Mouse (Mus musculus): ENCODE data around the gene Acss1. TPM values are rescaled to one million over a fixed set of nuclear protein-coding genes. Genes with fewer than 3 reads are reported as not detected.

Gene Acss1
- 8.4 and 11.6 TPM in 2 replicates for polyA plus RNA-seq (2014; fragmentation: Nextera tagmentation; extraction: Ambion mirVana)

DNA sequence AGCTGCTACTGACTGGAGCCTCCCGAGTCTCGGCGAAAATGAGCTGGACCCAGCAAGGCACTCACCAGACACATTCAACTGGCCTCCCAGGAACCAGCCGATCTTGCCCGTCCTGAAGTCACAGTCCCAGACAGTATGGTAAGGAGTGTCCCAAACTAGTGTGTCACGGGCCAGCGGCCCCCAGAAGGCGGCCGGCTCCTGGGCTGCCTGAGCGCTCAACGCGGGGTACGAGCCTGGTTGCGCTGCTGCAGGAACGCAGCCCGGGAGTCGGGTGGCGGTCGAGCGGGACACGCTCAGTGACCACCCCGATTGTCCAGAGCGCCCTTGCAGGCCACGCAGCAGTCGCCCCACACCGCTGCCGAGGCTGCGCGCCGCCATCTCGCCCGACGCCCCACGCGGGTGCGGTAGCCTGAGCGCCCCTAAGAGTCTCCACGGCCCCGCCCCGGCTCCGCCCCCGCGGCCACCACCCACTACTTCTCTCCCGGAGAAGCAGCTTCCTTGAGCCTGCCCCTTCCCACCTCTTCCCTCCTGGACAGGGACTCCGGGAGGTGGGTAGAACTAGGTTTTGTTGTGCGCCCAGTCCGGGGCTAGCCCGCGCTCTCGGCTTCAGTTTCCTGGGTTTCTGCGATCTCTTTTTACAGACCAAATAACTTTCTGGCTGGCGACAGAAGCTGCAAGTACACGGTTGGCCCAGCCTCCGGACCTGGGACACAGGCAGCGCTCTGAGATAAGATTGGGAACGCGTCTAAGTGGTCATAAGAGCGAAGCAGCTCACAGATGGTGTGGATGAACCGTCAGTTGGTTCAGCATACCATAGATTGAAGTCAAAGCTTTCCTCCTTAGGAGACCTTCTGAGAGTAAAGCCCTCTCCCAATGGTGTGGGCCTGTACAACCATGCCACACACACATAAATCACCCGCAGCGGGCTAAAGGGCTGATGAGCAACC lies at the start of gene Acss1:
Gene Acss1, minus strand, starts transcription at position 681 of the 947 bp plus-strand sequence.
- peak; percentile 73 for ATAC-seq (ENCODE audit: insufficient number of reproducible peaks, insufficient read depth, low FRiP score, low read depth)
- peak within 1 kb of the TSS; percentile 98 for H3K4me2 ChIP-seq (ENCODE audit: low read length)
- H3K27ac ChIP-seq (replicated peaks in 1 of 2; ENCODE audit: control insufficient read depth in 1 of 2, insufficient read depth in 1 of 2, low read depth in 2 of 2, low read length in 2 of 2) = no peak within 1 kb of the TSS
- H3K4me1 ChIP-seq (ENCODE audit: control insufficient read depth in 2 of 2, insufficient read depth in 2 of 2, low read length in 2 of 2) = peaks cover 17 to 22% of the 10 kb centered on the region in 2 experiments
- H3K36me3 ChIP-seq (ENCODE audit: control insufficient read depth, insufficient read depth, low read length) = no peaks in the 10 kb centered on the region
- H3K9ac ChIP-seq (ENCODE audit: low read length) = peak within 1 kb of the TSS; percentile 67
- 2% methylated on average over 60 of the region's 61 CpGs for WGBS
- H3K27me3 ChIP-seq (ENCODE audit: control insufficient read depth, insufficient read depth, low read length) = no peaks in the 10 kb centered on the region
- H3K4me3 ChIP-seq (ENCODE audit: control insufficient read depth in 1 of 2, insufficient read depth in 1 of 2, low read depth in 1 of 2, low read length in 2 of 2) = peak within 1 kb of the TSS; percentile 56 to 80
- no peaks in the 10 kb centered on the region for H3K9me3 ChIP-seq (ENCODE audit: control insufficient read depth, low read length)

GRCm38 (mm10) chr2:150712167-150712674 lies 43.9 kb upstream of the Acss1 start:
- Histone ChIP-seq H3K27ac (replicated peaks in 1 of 2; ENCODE audit: control insufficient read depth in 1 of 2, insufficient read depth in 1 of 2, low read depth in 2 of 2, low read length in 2 of 2) (no peak overlapping the region), H3K9me3 (ENCODE audit: control insufficient read depth, low read length) (no peaks in the 10 kb centered on the region)
- WGBS = 80% methylated on average over 4 of the region's 4 CpGs

GRCm38 (mm10) chr2:150691481-150692170 lies 23.3 kb upstream of the Acss1 start:
- 64% methylated on average over 6 of the region's 6 CpGs for WGBS
- Histone ChIP-seq H3K9ac (ENCODE audit: low read length) (no peak overlapping the region), H3K4me1 (ENCODE audit: control insufficient read depth in 2 of 2, insufficient read depth in 2 of 2, low read length in 2 of 2) (peaks cover 3 to 5% of the 10 kb centered on the region in 2 experiments; a peak in 2 of 4 replicates), H3K27ac (replicated peaks in 1 of 2; ENCODE audit: control insufficient read depth in 1 of 2, insufficient read depth in 1 of 2, low read depth in 2 of 2, low read length in 2 of 2) (no peak overlapping the region), H3K4me2 (ENCODE audit: low read length) (no peak overlapping the region), H3K4me3 (ENCODE audit: control insufficient read depth in 1 of 2, insufficient read depth in 1 of 2, low read depth in 1 of 2, low read length in 2 of 2) (no peak overlapping the region), H3K36me3 (ENCODE audit: control insufficient read depth, insufficient read depth, low read length) (no peaks in the 10 kb centered on the region), H3K9me3 (ENCODE audit: control insufficient read depth, low read length) (no peaks in the 10 kb centered on the region), H3K27me3 (ENCODE audit: control insufficient read depth, insufficient read depth, low read length) (peaks cover 55% of the 10 kb centered on the region)
- ATAC-seq (ENCODE audit: insufficient number of reproducible peaks, insufficient read depth, low FRiP score, low read depth) = no peak

More at GRCm38 (mm10) chr2:150712167-150712674, 43.9 kb upstream of the Acss1 start:
- Histone ChIP-seq H3K4me2 (ENCODE audit: low read length) (no peak overlapping the region), H3K4me1 (ENCODE audit: control insufficient read depth in 2 of 2, insufficient read depth in 2 of 2, low read length in 2 of 2) (no peaks in the 10 kb centered on the region), H3K27me3 (ENCODE audit: control insufficient read depth, insufficient read depth, low read length) (no peaks in the 10 kb centered on the region), H3K36me3 (ENCODE audit: control insufficient read depth, insufficient read depth, low read length) (no peaks in the 10 kb centered on the region), H3K9ac (ENCODE audit: low read length) (no peak overlapping the region), H3K4me3 (ENCODE audit: control insufficient read depth in 1 of 2, insufficient read depth in 1 of 2, low read depth in 1 of 2, low read length in 2 of 2) (no peak overlapping the region)
- ATAC-seq (ENCODE audit: insufficient number of reproducible peaks, insufficient read depth, low FRiP score, low read depth) = no peak

DNA sequence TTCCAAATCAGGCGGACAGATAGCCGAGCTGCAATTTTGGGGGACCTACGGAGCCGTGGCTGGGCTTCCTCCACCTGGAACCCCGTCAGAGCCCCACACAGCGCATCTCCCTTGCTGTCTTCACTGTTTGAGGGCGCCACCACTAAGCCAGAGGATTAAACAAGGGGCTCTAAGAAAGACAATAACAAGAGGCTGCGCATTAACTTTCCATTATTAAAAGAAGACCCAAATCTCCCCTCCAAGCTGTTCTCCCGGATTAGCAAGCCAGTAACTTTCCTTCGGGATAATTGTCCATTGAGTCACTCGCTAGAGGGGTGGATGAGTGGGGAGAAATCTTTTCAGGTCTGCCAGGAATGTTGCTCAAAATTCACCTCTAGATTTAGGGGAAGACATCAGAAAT lies 21.9 kb upstream of the Acss1 start:
- H3K27ac ChIP-seq (replicated peaks in 1 of 2; ENCODE audit: control insufficient read depth in 1 of 2, insufficient read depth in 1 of 2, low read depth in 2 of 2, low read length in 2 of 2) = no peak overlapping the region
- no peaks in the 10 kb centered on the region for H3K9me3 ChIP-seq (ENCODE audit: control insufficient read depth, low read length)
- 6% methylated on average over 11 of the region's 11 CpGs for WGBS
- no peak overlapping the region for H3K4me3 ChIP-seq (ENCODE audit: control insufficient read depth in 1 of 2, insufficient read depth in 1 of 2, low read depth in 1 of 2, low read length in 2 of 2)
- no peak overlapping the region for H3K9ac ChIP-seq (ENCODE audit: low read length)
- peaks cover 61% of the 10 kb centered on the region for H3K27me3 ChIP-seq (ENCODE audit: control insufficient read depth, insufficient read depth, low read length)
- H3K4me2 ChIP-seq (ENCODE audit: low read length) = no peak overlapping the region
- ATAC-seq (ENCODE audit: insufficient number of reproducible peaks, insufficient read depth, low FRiP score, low read depth) = no peak
- peaks cover 3 to 5% of the 10 kb centered on the region in 2 experiments; a peak in 2 of 4 replicates for H3K4me1 ChIP-seq (ENCODE audit: control insufficient read depth in 2 of 2, insufficient read depth in 2 of 2, low read length in 2 of 2)
- no peaks in the 10 kb centered on the region for H3K36me3 ChIP-seq (ENCODE audit: control insufficient read depth, insufficient read depth, low read length)

- Histone ChIP-seq H3K9me3 (ENCODE audit: control insufficient read depth, low read length) (no peaks in the 10 kb centered on the region), H3K36me3 (ENCODE audit: control insufficient read depth, insufficient read depth, low read length) (no peaks in the 10 kb centered on the region), H3K9ac (ENCODE audit: low read length) (peak within 1 kb of the TSS; percentile 34; the same call in 1 of the 2 replicates), H3K4me3 (ENCODE audit: control insufficient read depth in 1 of 2, insufficient read depth in 1 of 2, low read depth in 1 of 2, low read length in 2 of 2) (peak within 1 kb of the TSS; percentile 34 to 45), H3K4me2 (ENCODE audit: low read length) (peak within 1 kb of the TSS; percentile 83), H3K4me1 (ENCODE audit: control insufficient read depth in 2 of 2, insufficient read depth in 2 of 2, low read length in 2 of 2) (peaks cover 3 to 5% of the 10 kb centered on the region in 2 experiments; a peak in 2 of 4 replicates), H3K27ac (replicated peaks in 1 of 2; ENCODE audit: control insufficient read depth in 1 of 2, insufficient read depth in 1 of 2, low read depth in 2 of 2, low read length in 2 of 2) (no peak within 1 kb of the TSS), H3K27me3 (ENCODE audit: control insufficient read depth, insufficient read depth, low read length) (peaks cover 61% of the 10 kb centered on the region)
- WGBS = 38% methylated on average over 16 of the region's 16 CpGs
- no peak for ATAC-seq (ENCODE audit: insufficient number of reproducible peaks, insufficient read depth, low FRiP score, low read depth)
Measured at GRCm38 (mm10) chr2:150689223-150689800, 21.0 kb upstream of the Acss1 start, which contains the start of gene Vsx1. TSS of gene Vsx1 (minus strand) at chr2:150689360.

GRCm38 (mm10) chr2:150688541-150689186 lies 20.4 kb upstream of the Acss1 start:
- H3K4me3 ChIP-seq (ENCODE audit: control insufficient read depth in 1 of 2, insufficient read depth in 1 of 2, low read depth in 1 of 2, low read length in 2 of 2) = peak overlapping the region; percentile 34 to 45
- H3K9ac ChIP-seq (ENCODE audit: low read length) = peak overlapping the region; percentile 34; the same call in 1 of the 2 replicates
- peak overlapping the region; percentile 83 for H3K4me2 ChIP-seq (ENCODE audit: low read length)
- WGBS = 1% methylated on average over 39 of the region's 44 CpGs
- H3K36me3 ChIP-seq (ENCODE audit: control insufficient read depth, insufficient read depth, low read length) = no peaks in the 10 kb centered on the region
- H3K4me1 ChIP-seq (ENCODE audit: control insufficient read depth in 2 of 2, insufficient read depth in 2 of 2, low read length in 2 of 2) = peaks cover 3 to 5% of the 10 kb centered on the region in 2 experiments; a peak in 2 of 4 replicates
- no peaks in the 10 kb centered on the region for H3K9me3 ChIP-seq (ENCODE audit: control insufficient read depth, low read length)
- peak; percentile 8; the same call in 1 of the 2 replicates for ATAC-seq (ENCODE audit: insufficient number of reproducible peaks, insufficient read depth, low FRiP score, low read depth)
- H3K27me3 ChIP-seq (ENCODE audit: control insufficient read depth, insufficient read depth, low read length) = peaks cover 61% of the 10 kb centered on the region
- no peak overlapping the region for H3K27ac ChIP-seq (replicated peaks in 1 of 2; ENCODE audit: control insufficient read depth in 1 of 2, insufficient read depth in 1 of 2, low read depth in 2 of 2, low read length in 2 of 2)

All from heart, embryonic 14.5 days (tissue).